Mouse (Mus musculus) thymus, adult 2 months (tissue): ENCODE results near the gene Elavl4.

Experiments used
- CTCF ChIP-seq: fragments of 200-500 bp; IDR thresholded peaks from 2 replicates; pipeline ENCODE4 v1.5.1; 2012; ENCODE audit warnings: mild to moderate bottlenecking, control low read depth, low read length, moderate library complexity, borderline replicate concordance; ENCODE audit not compliant: control insufficient read depth, poor library complexity, insufficient read depth; ENCODE audit errors: extremely low read depth
- POLR2A ChIP-seq: fragments of 200-500 bp; IDR thresholded peaks from 2 replicates; pipeline ENCODE4 v1.6.1; 2012; ENCODE audit warnings: mild to moderate bottlenecking, low read length, control low read depth, moderate library complexity; ENCODE audit not compliant: control insufficient read depth, poor library complexity, insufficient read depth; ENCODE audit errors: extremely low read depth

DNA sequence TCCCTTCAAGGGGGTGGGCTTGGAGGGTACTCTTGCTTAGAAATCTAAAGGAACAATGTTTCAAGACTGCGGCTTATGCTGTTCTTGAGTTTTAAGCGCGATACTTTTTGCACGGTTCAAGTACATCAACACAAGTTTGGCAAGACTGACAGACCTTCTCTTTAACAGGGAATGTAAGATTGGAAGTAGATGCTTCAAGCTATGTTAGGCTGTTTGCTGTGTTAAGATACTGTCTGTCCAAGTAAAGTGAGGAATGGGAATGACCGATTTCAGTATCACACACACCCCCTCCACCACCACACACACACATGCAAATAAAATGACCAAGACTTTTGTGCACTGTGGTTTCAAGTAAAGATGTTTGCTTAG is 276 bp upstream of the Elavl4 start:
- TF ChIP-seq POLR2A (no peak), CTCF (no peak)
